Mouse (Mus musculus) ES-Bruce4 (cell line): ENCODE measurements at regions not wholly inside any gene's neighbourhood (a gene's known extent, or its start where the extent isn't known, plus 50 kb on each side); places are given as distances from the start of the nearest gene placed in this dataset.

ENCODE experiments used
- CTCF ChIP-seq: IDR thresholded peaks from one replicate; pipeline ENCODE4 v1.8.1; 2011; ENCODE audit warnings: low read depth, low read length
- EP300 ChIP-seq: IDR thresholded peaks from 2 replicates; pipeline ENCODE4 v1.6.1; 2011; ENCODE audit warnings: low read depth, low read length; ENCODE audit not compliant: insufficient read depth
- POLR2A ChIP-seq: IDR thresholded peaks from one replicate; pipeline ENCODE4 v1.8.1; 2011; ENCODE audit warnings: low read length; ENCODE audit not compliant: insufficient read depth

GRCm38 (mm10) chr4:7422787-7423186 is 816.1 kb downstream of the Car8 start:
- TF ChIP-seq POLR2A (no peak), CTCF (no peak), EP300 (no peak)
